Mouse (Mus musculus) embryonic facial prominence, embryonic 13.5 days (tissue): Measurements from ENCODE around the gene Psmd7. TPM values are rescaled to one million over a fixed set of nuclear protein-coding genes. Genes with fewer than 3 reads are reported as not detected.
A peak's percentile ranks its signal among the peaks of the same experiment; 100 is the strongest.

Experiments used
- ATAC-seq: fragments of 200-750 bp; cut with Nextera tagmentation; 2 replicates; pipeline ENCODE4 v1.8.0; 2017; ENCODE audit warnings: low read depth; ENCODE audit not compliant: insufficient number of reproducible peaks, insufficient read depth, low FRiP score, low TSS enrichment
- H3K27ac ChIP-seq: fragments of 300-500 bp; sonication (generic); 2 replicates; pipeline ENCODE4 v1.5.1; 2015; ENCODE audit warnings: moderate library complexity, mild to moderate bottlenecking, inconsistent platforms
- H3K27me3 ChIP-seq: fragments of 300-500 bp; sonication (generic); 2 replicates; pipeline ENCODE4 v1.6.1; 2015; ENCODE audit warnings: mild to moderate bottlenecking, inconsistent platforms
- H3K36me3 ChIP-seq: fragments of 300-500 bp; sonication (generic); 2 replicates; pipeline ENCODE4 v1.6.1; 2015; ENCODE audit warnings: mild to moderate bottlenecking, inconsistent platforms
- H3K4me1 ChIP-seq: fragments of 300-500 bp; sonication (generic); 2 replicates; pipeline ENCODE4 v1.6.1; 2015; ENCODE audit warnings: inconsistent platforms
- H3K4me2 ChIP-seq: fragments of 300-500 bp; sonication (generic); 2 replicates; pipeline ENCODE4 v1.6.1; 2015; ENCODE audit warnings: moderate library complexity, mild to moderate bottlenecking, inconsistent platforms
- H3K4me3 ChIP-seq: fragments of 300-500 bp; sonication (generic); 2 replicates; pipeline ENCODE4 v1.5.1; 2015; ENCODE audit warnings: mild to moderate bottlenecking, inconsistent platforms
- H3K9ac ChIP-seq: fragments of 300-500 bp; sonication (generic); 2 replicates; pipeline ENCODE4 v1.6.1; 2015; ENCODE audit warnings: mild to moderate bottlenecking, inconsistent platforms
- H3K9me3 ChIP-seq: fragments of 300-500 bp; sonication (generic); 2 replicates; pipeline ENCODE4 v1.6.1; 2016; ENCODE audit warnings: inconsistent platforms
- WGBS: fragments of 180-500 bp; shearing (Covaris S2); methylation state at CpG from one replicate; pipeline ENCODE4 v1.1.7; 2015; ENCODE audit warnings: mixed read lengths; 5-methylcytosine and 5-hydroxymethylcytosine counted together
- polyA plus RNA-seq: library from polyadenylated mRNA; unstranded; fragments of >200 nt; fragmentation: Nextera tagmentation; extraction: Ambion mirVana; gene quantifications from 2 replicates; pipeline ENCODE4 v1.2.1, GENCODE M21; 2015

Gene Psmd7
- polyA plus RNA-seq, 1 experiment from 2014 or later, result 325 TPM

DNA sequence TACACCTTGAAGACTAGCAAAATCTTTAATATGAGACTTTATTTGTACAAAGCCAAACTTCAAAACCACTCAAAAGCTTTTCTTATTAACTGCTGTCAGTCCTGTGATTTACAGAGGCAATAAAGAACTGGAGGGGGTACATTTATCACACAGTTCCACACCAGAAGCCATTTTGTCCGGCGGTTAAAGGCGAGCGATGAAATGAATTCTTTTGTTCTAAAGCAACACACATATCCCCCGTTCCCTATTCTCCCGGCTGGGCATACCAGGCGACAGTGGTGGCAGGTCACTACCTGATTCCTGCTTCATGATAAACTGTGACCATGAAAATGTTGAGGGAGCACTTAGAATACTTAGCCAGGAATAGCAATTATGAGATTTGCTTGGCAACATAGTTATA, 20.5 kb upstream of the Psmd7 start:
- H3K9ac ChIP-seq, result no peak overlapping the region
- H3K36me3 ChIP-seq, result no peaks in the 10 kb centered on the region
- no peaks in the 10 kb centered on the region for H3K27me3 ChIP-seq
- H3K27ac ChIP-seq, result no peak overlapping the region
- H3K4me1 ChIP-seq, result peaks cover 9% of the 10 kb centered on the region
- ATAC-seq, result no peak
- H3K4me2 ChIP-seq, result no peak overlapping the region
- H3K9me3 ChIP-seq, result no peaks in the 10 kb centered on the region
- WGBS, result 84% methylated on average over 7 of the region's 7 CpGs
- no peak overlapping the region for H3K4me3 ChIP-seq

DNA sequence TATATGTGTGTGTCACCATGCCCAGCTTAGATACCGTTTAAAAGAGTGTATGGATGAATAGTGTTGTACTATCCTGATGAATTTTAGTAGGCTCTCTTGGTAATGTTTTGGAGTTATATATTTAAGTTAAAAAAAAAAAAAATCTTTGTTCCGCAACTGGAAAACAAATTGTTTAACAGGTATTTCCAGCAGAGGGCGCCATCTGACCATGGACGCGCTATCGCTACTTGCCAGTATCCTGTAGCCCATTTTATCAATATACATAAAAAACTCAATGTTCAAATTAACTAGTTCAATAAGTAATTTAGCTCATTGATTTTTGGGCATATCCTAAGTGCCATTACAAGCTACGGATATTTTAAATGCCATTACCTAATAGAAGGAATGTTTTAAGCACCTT, 14.8 kb upstream of the Psmd7 start:
- Histone ChIP-seq H3K4me3 (no peak overlapping the region), H3K9ac (no peak overlapping the region), H3K4me2 (no peak overlapping the region), H3K4me1 (peaks cover 9% of the 10 kb centered on the region), H3K27me3 (no peaks in the 10 kb centered on the region; the same call in 1 of the 2 replicates), H3K36me3 (no peaks in the 10 kb centered on the region), H3K27ac (no peak overlapping the region), H3K9me3 (no peaks in the 10 kb centered on the region)
- no peak for ATAC-seq
- 3% methylated on average over 7 of the region's 7 CpGs for WGBS

- Histone ChIP-seq H3K4me2 (no peak overlapping the region), H3K27ac (no peak overlapping the region), H3K4me1 (peaks cover 9% of the 10 kb centered on the region), H3K36me3 (no peaks in the 10 kb centered on the region), H3K27me3 (no peaks in the 10 kb centered on the region; the same call in 1 of the 2 replicates), H3K9ac (no peak overlapping the region), H3K9me3 (no peaks in the 10 kb centered on the region), H3K4me3 (no peak overlapping the region)
- 0 out of 2 replicates have a peak, but pooled peaks have one; percentile 48 for ATAC-seq
- WGBS, result 85% methylated on average over 9 of the region's 9 CpGs
Measured at GRCm38 (mm10) chr8:107599691-107600090, 11.4 kb upstream of the Psmd7 start.

- Histone ChIP-seq H3K4me1 (no peaks in the 10 kb centered on the region), H3K4me3 (no peak overlapping the region), H3K27me3 (no peaks in the 10 kb centered on the region; the same call in 1 of the 2 replicates), H3K9ac (no peak overlapping the region), H3K27ac (no peak overlapping the region), H3K36me3 (no peaks in the 10 kb centered on the region), H3K9me3 (no peaks in the 10 kb centered on the region), H3K4me2 (no peak overlapping the region)
- 70% methylated on average over 1 of the region's 1 CpGs for WGBS
- no peak for ATAC-seq
Measured at GRCm38 (mm10) chr8:107597731-107598130, 9.5 kb upstream of the Psmd7 start.

GRCm38 (mm10) chr8:107594817-107595216, 6.6 kb upstream of the Psmd7 start:
- H3K9me3 ChIP-seq, result no peaks in the 10 kb centered on the region
- no peak for ATAC-seq
- 73% methylated on average over 6 of the region's 6 CpGs for WGBS
- H3K4me3 ChIP-seq, result no peak overlapping the region
- H3K9ac ChIP-seq, result no peak overlapping the region
- H3K4me1 ChIP-seq, result no peaks in the 10 kb centered on the region
- no peak overlapping the region for H3K4me2 ChIP-seq
- no peak overlapping the region for H3K27ac ChIP-seq
- no peaks in the 10 kb centered on the region for H3K36me3 ChIP-seq
- H3K27me3 ChIP-seq, result no peaks in the 10 kb centered on the region

DNA sequence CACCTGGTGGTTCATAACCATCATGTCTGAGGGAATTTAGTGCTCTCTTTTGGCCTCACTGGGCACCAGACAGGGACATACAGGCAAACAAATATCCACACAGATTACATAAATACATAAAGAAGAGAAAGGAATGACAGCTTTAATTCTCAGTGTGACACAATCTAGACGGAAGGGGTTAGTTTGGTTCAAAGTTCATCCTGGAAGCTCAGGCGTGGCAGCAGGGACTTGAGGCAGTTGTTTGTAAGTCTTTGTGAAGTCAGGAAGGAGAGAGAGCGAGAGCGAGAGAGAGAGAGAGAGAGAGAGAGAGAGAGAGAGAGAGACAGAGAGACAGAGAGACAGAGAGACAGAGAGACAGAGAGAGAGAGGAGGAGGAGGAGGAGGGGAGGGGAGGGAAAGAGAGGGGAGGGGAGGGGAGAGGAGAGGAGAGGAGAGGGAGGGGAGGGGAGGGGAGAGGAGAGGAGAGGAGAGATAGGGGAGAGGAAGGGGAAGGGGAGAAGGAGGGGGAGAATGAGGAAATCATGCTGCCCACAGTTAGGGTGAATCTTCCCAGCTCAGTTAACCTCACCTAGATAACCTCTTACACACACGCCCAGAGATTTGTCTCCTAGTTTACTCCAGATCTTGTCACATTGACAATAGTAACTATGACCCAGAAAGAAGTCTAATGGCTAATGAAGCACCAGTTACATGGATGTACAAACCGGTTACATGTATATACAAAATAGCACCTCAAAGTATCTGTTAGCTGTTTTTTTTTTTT, 5.9 kb upstream of the Psmd7 start:
- no peaks in the 10 kb centered on the region for H3K9me3 ChIP-seq
- H3K4me1 ChIP-seq, result no peaks in the 10 kb centered on the region
- no peaks in the 10 kb centered on the region for H3K27me3 ChIP-seq
- no peak overlapping the region for H3K27ac ChIP-seq
- no peak overlapping the region for H3K9ac ChIP-seq
- H3K36me3 ChIP-seq, result no peaks in the 10 kb centered on the region
- no peak overlapping the region for H3K4me2 ChIP-seq
- 78% methylated on average over 6 of the region's 6 CpGs for WGBS
- no peak for ATAC-seq
- no peak overlapping the region for H3K4me3 ChIP-seq

DNA sequence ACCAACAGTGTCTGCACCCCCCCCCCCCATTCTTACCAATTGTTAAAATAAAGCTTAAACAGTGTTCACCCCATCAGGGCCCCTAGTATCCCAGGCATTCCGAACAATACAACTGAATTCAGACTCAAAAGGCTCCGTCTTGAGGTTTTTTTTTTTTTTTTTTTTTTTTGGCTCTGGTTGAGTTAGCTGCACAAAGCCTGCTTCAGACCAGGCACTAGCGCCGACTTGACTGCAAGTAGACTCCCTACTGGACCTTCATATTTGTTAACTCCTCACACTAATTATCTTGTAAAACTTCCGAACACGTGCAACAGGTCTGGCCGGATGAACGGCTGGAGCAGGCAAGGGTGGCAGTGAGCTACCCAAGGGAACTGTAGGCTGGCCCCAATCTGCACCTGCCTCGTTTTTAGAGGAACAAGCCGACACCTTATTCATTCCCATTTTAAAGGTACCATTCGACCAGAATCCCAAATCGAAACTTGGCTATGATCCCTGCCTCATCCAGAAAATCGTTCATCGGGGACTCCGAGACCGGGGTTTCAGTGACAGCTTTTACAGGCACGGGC, 752 bp downstream of the Psmd7 start:
- 1% methylated on average over 17 of the region's 17 CpGs for WGBS
- Histone ChIP-seq H3K27ac (peak overlapping the region; percentile 85), H3K4me3 (peak overlapping the region; percentile 95), H3K9ac (peak overlapping the region; percentile 96), H3K9me3 (no peaks in the 10 kb centered on the region), H3K27me3 (no peaks in the 10 kb centered on the region), H3K36me3 (peaks cover 39% of the 10 kb centered on the region), H3K4me1 (peaks cover 17% of the 10 kb centered on the region), H3K4me2 (peak overlapping the region; percentile 81)
- ATAC-seq, result no peak

DNA sequence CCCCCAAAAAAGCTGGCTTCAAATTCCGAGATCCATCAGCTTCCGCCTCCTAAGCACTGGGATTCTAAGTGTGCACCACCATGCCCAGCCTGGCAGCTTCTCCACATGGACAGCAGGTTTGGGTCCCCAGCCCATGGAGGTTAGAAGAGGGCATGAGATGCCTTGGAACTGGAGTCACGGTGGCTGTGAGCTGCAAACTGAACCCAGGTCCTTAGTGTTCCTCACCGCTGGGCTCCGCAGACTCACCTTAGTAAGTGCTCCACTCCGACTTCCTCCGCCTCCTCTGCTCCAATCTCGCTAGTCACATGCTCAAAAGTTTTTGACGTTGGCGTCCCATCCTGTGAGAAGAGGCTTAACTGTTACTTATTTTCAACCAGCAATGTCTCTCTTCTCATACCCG, 6.1 kb downstream of the Psmd7 start:
- Histone ChIP-seq H3K27ac (no peak overlapping the region), H3K4me2 (no peak overlapping the region), H3K27me3 (no peaks in the 10 kb centered on the region), H3K4me3 (no peak overlapping the region), H3K36me3 (peaks cover 89% of the 10 kb centered on the region), H3K4me1 (peaks cover 15% of the 10 kb centered on the region), H3K9ac (no peak overlapping the region), H3K9me3 (no peaks in the 10 kb centered on the region)
- WGBS, result 94% methylated on average over 11 of the region's 11 CpGs
- ATAC-seq, result no peak

- no peaks in the 10 kb centered on the region for H3K9me3 ChIP-seq
- H3K27me3 ChIP-seq, result no peaks in the 10 kb centered on the region
- peaks cover 10% of the 10 kb centered on the region for H3K4me1 ChIP-seq
- H3K4me3 ChIP-seq, result no peak overlapping the region
- no peak overlapping the region for H3K9ac ChIP-seq
- H3K27ac ChIP-seq, result no peak overlapping the region
- ATAC-seq, result no peak
- WGBS, result 94% methylated on average over 4 of the region's 4 CpGs
- peaks cover 87% of the 10 kb centered on the region for H3K36me3 ChIP-seq
- H3K4me2 ChIP-seq, result no peak overlapping the region
Measured at GRCm38 (mm10) chr8:107581536-107581935, 6.7 kb downstream of the Psmd7 start.

DNA sequence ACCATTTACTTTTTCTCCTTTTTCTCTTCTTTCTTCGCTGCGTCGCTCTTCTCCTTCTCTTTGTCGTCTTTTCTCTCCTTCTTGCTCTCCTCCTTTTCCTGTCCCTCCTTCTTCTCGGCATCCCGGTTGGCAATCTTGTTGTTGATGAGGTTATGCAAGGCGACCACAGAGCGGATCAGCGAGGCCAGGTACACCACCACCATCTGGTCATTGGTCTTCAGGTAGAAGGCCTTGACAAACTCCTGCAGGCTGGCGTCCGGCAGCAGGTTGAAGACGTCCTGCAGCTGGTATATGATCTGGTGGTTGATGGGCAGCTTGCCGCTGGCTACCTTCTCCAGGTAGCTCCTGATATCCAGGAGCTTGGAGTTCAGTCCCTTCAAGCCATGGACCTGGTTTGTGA, 7.4 kb downstream of the Psmd7 start:
- Histone ChIP-seq H3K4me1 (peaks cover 6% of the 10 kb centered on the region), H3K27ac (no peak overlapping the region), H3K9ac (no peak overlapping the region), H3K27me3 (no peaks in the 10 kb centered on the region), H3K4me3 (no peak overlapping the region), H3K9me3 (no peaks in the 10 kb centered on the region), H3K4me2 (no peak overlapping the region), H3K36me3 (peaks cover 81% of the 10 kb centered on the region)
- 92% methylated on average over 13 of the region's 13 CpGs for WGBS
- ATAC-seq, result no peak

DNA sequence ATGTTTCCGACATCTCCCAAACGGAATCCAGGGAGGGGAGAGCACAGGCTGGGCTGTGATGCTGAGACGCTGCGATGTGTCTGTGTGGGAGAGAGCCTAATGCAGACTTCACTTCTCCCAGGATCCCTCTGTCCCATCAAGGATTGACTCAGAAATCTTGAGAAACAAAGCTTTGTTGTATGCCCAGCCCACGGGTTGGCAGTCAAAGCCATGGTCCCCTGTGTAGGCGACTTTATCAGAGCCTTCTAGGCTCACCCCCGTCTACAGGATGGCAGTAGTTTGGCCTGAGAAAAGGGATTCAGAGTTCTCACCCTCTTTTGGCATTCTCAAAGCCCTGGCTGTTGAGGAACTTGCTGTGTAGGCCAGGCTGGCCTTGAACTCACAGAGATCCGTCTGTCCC, 9.7 kb downstream of the Psmd7 start:
- H3K9me3 ChIP-seq, result no peaks in the 10 kb centered on the region
- no peak for ATAC-seq
- no peak overlapping the region for H3K4me2 ChIP-seq
- WGBS, result 87% methylated on average over 8 of the region's 8 CpGs
- no peaks in the 10 kb centered on the region for H3K27me3 ChIP-seq
- no peak overlapping the region for H3K27ac ChIP-seq
- H3K36me3 ChIP-seq, result peaks cover 60% of the 10 kb centered on the region
- no peak overlapping the region for H3K9ac ChIP-seq
- 0 out of 2 replicates have a peak, but pooled peaks cover 4% of the 10 kb centered on the region for H3K4me1 ChIP-seq
- no peak overlapping the region for H3K4me3 ChIP-seq

- H3K4me3 ChIP-seq, result no peak overlapping the region
- 0 out of 2 replicates have a peak, but pooled peaks cover 4% of the 10 kb centered on the region for H3K4me1 ChIP-seq
- no peak overlapping the region for H3K4me2 ChIP-seq
- WGBS, result 87% methylated on average over 8 of the region's 8 CpGs
- no peak for ATAC-seq
- H3K27me3 ChIP-seq, result no peaks in the 10 kb centered on the region
- H3K9me3 ChIP-seq, result no peaks in the 10 kb centered on the region
- peaks cover 56% of the 10 kb centered on the region for H3K36me3 ChIP-seq
- H3K9ac ChIP-seq, result no peak overlapping the region
- no peak overlapping the region for H3K27ac ChIP-seq
Measured at GRCm38 (mm10) chr8:107578132-107578531, 10.1 kb downstream of the Psmd7 start.
